Mouse (Mus musculus) stomach, postnatal 0 days (tissue): ENCODE measurements around the gene Smg9.

Experiments
- CTCF ChIP-seq: IDR thresholded peaks from 2 replicates; pipeline ENCODE4 v1.5.1; 2016; ENCODE audit warnings: antibody characterized with exemption, low read depth, mild to moderate bottlenecking, moderate library complexity
- EP300 ChIP-seq: optimal IDR thresholded peaks from 2 replicates; pipeline ENCODE3; 2016; ENCODE audit warnings: antibody characterized with exemption

- no peak for TF ChIP-seq CTCF
- TF ChIP-seq EP300: no peak
These were observed 28.2 kb upstream of the Smg9 start for GRCm38 (mm10) chr7:24371012-24371808.
